Mouse (Mus musculus) splenic B cell, adult 2 months (primary cell): ENCODE data around the gene Dot1l.

Experiments used
- DNase-seq: peaks from one replicate; pipeline ENCODE4 v3.0.0-alpha.2; 2011; ENCODE audit warnings: low read depth, low spot score
- H3K27me3 ChIP-seq: 2 replicates; pipeline ENCODE4 v1.6.1; 2012; ENCODE audit warnings: mild to moderate bottlenecking, low read length, moderate library complexity, mixed read lengths; ENCODE audit not compliant: control insufficient read depth, poor library complexity, insufficient read depth, severe bottlenecking
- H3K36me3 ChIP-seq: 2 replicates; pipeline ENCODE4 v1.6.1; 2012; ENCODE audit warnings: mild to moderate bottlenecking, low read length, moderate library complexity, mixed read lengths; ENCODE audit not compliant: control insufficient read depth, poor library complexity, insufficient read depth, severe bottlenecking

Gene Dot1l

GRCm38 (mm10) chr10:80837827-80838226 is 82.8 kb downstream of the Dot1l start:
- no peaks in the 10 kb centered on the region; the same call in 1 of the 2 replicates for H3K27me3 ChIP-seq
- no peak for DNase-seq

GRCm38 (mm10) chr10:80838346-80838912 is 83.4 kb downstream of the Dot1l start:
- H3K27me3 ChIP-seq = no peaks in the 10 kb centered on the region; the same call in 1 of the 2 replicates
- no peaks in the 10 kb centered on the region for H3K36me3 ChIP-seq
- no peak for DNase-seq

More at GRCm38 (mm10) chr10:80837827-80838226, 82.8 kb downstream of the Dot1l start:
- H3K36me3 ChIP-seq = no peaks in the 10 kb centered on the region

GRCm38 (mm10) chr10:80839848-80840247 is 84.8 kb downstream of the Dot1l start:
- Histone ChIP-seq H3K27me3 (no peaks in the 10 kb centered on the region; the same call in 1 of the 2 replicates), H3K36me3 (no peaks in the 10 kb centered on the region)
- no peak for DNase-seq

- H3K36me3 ChIP-seq = no peaks in the 10 kb centered on the region
- H3K27me3 ChIP-seq = no peaks in the 10 kb centered on the region; the same call in 1 of the 2 replicates
- no peak for DNase-seq
Observed at GRCm38 (mm10) chr10:80841685-80842084, 86.7 kb downstream of the Dot1l start.

- no peak for DNase-seq
- Histone ChIP-seq H3K27me3 (no peaks in the 10 kb centered on the region; the same call in 1 of the 2 replicates), H3K36me3 (no peaks in the 10 kb centered on the region)
Observed at GRCm38 (mm10) chr10:80842334-80842733, 87.3 kb downstream of the Dot1l start.

DNA sequence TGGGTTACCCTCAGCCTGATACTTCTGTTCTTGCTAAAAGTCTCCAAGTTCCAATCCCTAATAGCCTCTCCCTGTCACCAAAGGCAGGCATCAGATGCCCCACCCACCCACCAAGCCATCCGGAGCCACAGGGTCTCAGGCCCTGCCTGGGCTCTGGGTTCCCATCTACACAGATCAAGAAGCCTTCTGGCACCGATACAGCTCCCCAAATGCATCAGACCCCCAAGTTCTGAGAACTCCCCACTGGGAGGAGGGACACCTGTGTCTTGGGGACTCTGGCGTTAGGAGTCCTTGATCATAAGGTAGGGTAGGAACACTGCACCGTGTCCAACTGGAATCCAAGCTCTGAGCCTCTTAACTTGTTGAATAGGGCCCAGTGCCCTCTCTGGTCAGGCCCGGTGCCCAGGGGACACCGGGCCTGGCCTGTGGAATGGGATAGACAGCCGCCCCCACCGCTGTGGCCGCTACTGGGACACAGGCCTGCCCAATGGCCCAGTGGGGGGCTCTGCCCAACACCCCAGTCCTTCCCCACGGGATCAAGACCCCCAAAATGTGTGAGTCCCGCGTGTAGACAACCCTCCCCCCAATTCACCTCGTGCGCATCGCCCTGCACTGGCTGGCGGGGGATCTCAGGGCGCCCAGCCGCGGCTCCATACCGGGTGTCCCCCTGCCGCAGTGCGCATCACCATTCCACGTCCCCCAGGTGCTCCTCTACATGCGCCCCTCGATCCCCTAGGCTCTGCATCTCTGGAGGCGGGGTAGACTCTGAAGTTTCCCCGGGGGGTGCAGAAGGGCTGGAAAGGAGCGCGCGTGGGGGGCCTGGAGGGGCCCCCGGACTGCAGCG is 88.3 kb downstream of the Dot1l start:
- Histone ChIP-seq H3K27me3 (no peaks in the 10 kb centered on the region; the same call in 1 of the 2 replicates), H3K36me3 (no peaks in the 10 kb centered on the region)
- no peak for DNase-seq

- DNase-seq = no peak
- H3K27me3 ChIP-seq = no peaks in the 10 kb centered on the region
- no peaks in the 10 kb centered on the region for H3K36me3 ChIP-seq
Observed at GRCm38 (mm10) chr10:80843931-80844547, 89.0 kb downstream of the Dot1l start, which contains the start of gene Lingo3. Gene Lingo3 (minus strand): TSS chr10:80844039.
